Mouse (Mus musculus) liver, postnatal 0 days (tissue): ENCODE measurements at regions not wholly inside any gene's neighbourhood (a gene's known extent, or its start where the extent isn't known, plus 50 kb on each side); places are given as distances from the start of the nearest gene placed in this dataset.

Experiments
- ATAC-seq: fragments of 200-750 bp; cut with Nextera tagmentation; 2 replicates; pipeline ENCODE4 v1.8.0; 2017; ENCODE audit warnings: mild to moderate bottlenecking, moderate library complexity
- DNase-seq: peaks from one replicate; pipeline ENCODE4 v3.0.0-alpha.2; 2016
- H3K27ac ChIP-seq: fragments of 300-500 bp; sonication (generic); 2 replicates; pipeline ENCODE4 v1.5.1; 2014; ENCODE audit warnings: antibody characterized with exemption, moderate library complexity, mild to moderate bottlenecking, low read depth
- H3K27me3 ChIP-seq: fragments of 300-500 bp; sonication (generic); 2 replicates; pipeline ENCODE4 v1.6.1; 2014; ENCODE audit warnings: low read length, control low read depth, mixed read lengths; ENCODE audit not compliant: insufficient read depth
- H3K36me3 ChIP-seq: fragments of 300-500 bp; sonication (generic); replicated peaks from 2 replicates; pipeline ENCODE4 v1.6.1; 2014; ENCODE audit warnings: mild to moderate bottlenecking, control low read depth, low read length, moderate library complexity, mixed read lengths; ENCODE audit not compliant: insufficient read depth
- H3K4me1 ChIP-seq: fragments of 300-500 bp; sonication (generic); 2 replicates; pipeline ENCODE4 v1.6.1; 2014; ENCODE audit warnings: antibody characterized with exemption, mild to moderate bottlenecking, control low read depth; ENCODE audit not compliant: insufficient read depth
- H3K4me2 ChIP-seq: fragments of 300-500 bp; sonication (generic); 2 replicates; pipeline ENCODE4 v1.6.1; 2014; ENCODE audit warnings: low read depth, mild to moderate bottlenecking, low read length, moderate library complexity, mixed read lengths
- H3K4me3 ChIP-seq: fragments of 300-500 bp; sonication (generic); 2 replicates; pipeline ENCODE4 v1.5.1; 2014; ENCODE audit warnings: low read depth, low read length
- H3K9ac ChIP-seq: fragments of 300-500 bp; sonication (generic); replicated peaks from 2 replicates; pipeline ENCODE4 v1.6.1; 2014; ENCODE audit warnings: mild to moderate bottlenecking, moderate library complexity
- H3K9me3 ChIP-seq: fragments of 300-500 bp; sonication (generic); 2 replicates; pipeline ENCODE4 v1.6.1; 2016; ENCODE audit warnings: mild to moderate bottlenecking, control low read depth, low read length, mixed read lengths
- CTCF ChIP-seq: sonication (generic); IDR thresholded peaks from 2 replicates; pipeline ENCODE4 v1.5.1; 2016; ENCODE audit warnings: antibody characterized with exemption, low read depth
- EP300 ChIP-seq: IDR thresholded peaks from 2 replicates; pipeline ENCODE4 v1.6.1; 2016; ENCODE audit warnings: antibody characterized with exemption, low read depth, mild to moderate bottlenecking
- WGBS: fragments of 180-500 bp; shearing (Covaris S2); extraction: QIAGEN DNeasy Blood & Tissue Kit; methylation state at CpG from one replicate; pipeline ENCODE4 v1.1.7; 2014; ENCODE audit not compliant: insufficient replicate concordance; 5-methylcytosine and 5-hydroxymethylcytosine counted together

DNA sequence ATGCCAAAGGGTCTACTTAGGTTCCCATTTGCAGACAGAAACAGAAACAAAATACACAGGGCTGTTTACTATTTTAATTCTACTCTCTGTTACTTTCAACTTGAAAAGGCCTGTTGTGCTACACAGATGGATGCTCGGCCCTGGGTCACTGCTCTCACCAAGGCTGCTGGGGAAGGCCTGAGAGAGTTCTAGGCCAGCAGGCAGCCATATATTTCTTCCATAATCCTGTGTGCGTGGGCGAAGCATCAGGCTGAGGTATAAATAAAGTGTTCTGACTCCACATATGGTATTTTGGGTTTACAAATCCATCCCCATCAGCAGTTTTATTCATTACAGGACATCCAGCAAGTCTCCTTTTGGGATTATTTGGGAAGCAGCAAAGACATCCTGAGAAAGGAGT is 162.5 kb upstream of the Inhba start:
- H3K4me1 ChIP-seq = no peaks in the 10 kb centered on the region; the same call in none of the 2 replicates
- no peak overlapping the region for H3K4me2 ChIP-seq
- H3K27me3 ChIP-seq = no peaks in the 10 kb centered on the region
- TF ChIP-seq CTCF = no peak
- TF ChIP-seq EP300 = no peak
- WGBS = 74% methylated on average over 3 of the region's 3 CpGs
- DNase-seq = no peak
- no peaks in the 10 kb centered on the region for H3K9me3 ChIP-seq
- H3K9ac ChIP-seq = no peak overlapping the region
- no peaks in the 10 kb centered on the region for H3K36me3 ChIP-seq
- no peak overlapping the region for H3K27ac ChIP-seq
- no peak overlapping the region for H3K4me3 ChIP-seq
- no peak for ATAC-seq

DNA sequence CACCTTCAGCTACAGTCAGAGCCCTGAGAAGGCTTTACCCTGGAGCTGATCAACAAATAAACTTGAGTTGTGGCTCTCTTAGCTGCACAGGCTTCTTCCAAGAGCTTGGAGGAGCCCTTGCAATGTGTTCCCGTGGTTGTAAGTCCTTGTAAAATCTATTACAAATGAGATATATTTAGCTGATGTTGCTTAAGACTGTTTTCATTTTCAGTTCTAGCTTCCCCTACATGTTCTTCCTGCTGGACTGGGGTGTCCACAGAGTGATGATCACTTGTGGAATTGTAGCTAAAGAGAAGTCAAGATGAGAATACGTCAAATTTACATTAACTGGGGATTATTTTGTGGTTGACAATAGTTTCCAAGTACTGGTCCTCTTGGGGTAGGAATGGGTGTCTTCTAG is 161.3 kb upstream of the Inhba start:
- H3K36me3 ChIP-seq = no peaks in the 10 kb centered on the region
- no peaks in the 10 kb centered on the region for H3K27me3 ChIP-seq
- no peak overlapping the region for H3K27ac ChIP-seq
- H3K9me3 ChIP-seq = no peaks in the 10 kb centered on the region
- H3K9ac ChIP-seq = no peak overlapping the region
- H3K4me3 ChIP-seq = no peak overlapping the region
- TF ChIP-seq EP300 = no peak
- TF ChIP-seq CTCF = no peak
- H3K4me1 ChIP-seq = no peaks in the 10 kb centered on the region; the same call in none of the 2 replicates
- WGBS = 54% methylated on average over 2 of the region's 2 CpGs
- H3K4me2 ChIP-seq = no peak overlapping the region
- no peak for DNase-seq
- no peak for ATAC-seq

DNA sequence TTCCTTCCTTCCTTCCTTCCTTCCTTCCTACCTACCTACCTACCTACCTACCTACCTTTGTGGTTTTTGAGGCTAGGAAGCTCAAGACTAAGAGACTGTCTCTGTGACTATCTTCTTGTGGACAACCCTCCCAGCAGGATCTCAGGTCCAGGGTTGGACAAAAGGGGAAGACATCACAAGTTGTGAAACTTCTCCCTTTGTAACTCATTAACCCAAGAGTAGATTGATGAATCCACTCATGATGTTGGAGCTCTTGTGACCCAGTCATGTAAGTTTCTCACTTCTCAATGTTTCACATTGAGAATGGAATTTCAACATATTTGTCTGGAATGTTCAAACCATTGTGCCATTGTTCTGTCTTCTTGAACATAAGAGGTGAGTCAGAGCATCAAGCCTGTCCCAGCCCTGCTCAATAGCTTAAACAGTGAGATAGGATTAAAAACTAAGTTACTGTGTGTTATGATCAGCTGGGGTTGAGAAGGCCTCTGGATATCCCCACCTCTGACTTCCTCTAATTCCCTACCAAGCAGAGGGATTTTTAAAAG is 158.6 kb upstream of the Inhba start:
- no peak for DNase-seq
- Histone ChIP-seq H3K4me2 (no peak overlapping the region), H3K4me1 (no peaks in the 10 kb centered on the region), H3K9ac (no peak overlapping the region), H3K9me3 (no peaks in the 10 kb centered on the region), H3K27ac (no peak overlapping the region), H3K36me3 (no peaks in the 10 kb centered on the region), H3K27me3 (no peaks in the 10 kb centered on the region), H3K4me3 (no peak overlapping the region)
- ATAC-seq = no peak
- TF ChIP-seq EP300 = no peak
- TF ChIP-seq CTCF = no peak

DNA sequence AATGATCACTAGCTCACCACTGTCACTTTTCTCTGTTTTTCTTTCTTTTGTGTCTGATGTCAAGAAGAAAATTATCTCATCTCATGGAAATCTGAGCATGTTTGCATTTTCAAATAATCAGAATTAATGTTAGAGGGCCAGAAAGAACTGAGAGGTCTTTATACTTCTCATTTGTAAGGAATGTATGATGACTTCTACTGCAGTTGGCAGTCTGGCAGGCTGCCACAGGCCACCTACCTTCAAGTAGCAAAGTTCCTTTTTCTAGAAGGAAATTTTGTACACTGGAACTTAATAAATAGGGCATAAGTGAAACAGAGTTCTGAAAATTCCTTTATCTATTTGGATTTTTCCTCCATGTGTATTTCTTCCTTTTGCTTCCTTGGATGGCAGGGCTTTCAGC is 148.7 kb upstream of the Inhba start:
- Histone ChIP-seq H3K27me3 (no peaks in the 10 kb centered on the region), H3K4me2 (no peak overlapping the region), H3K4me3 (no peak overlapping the region), H3K9me3 (no peaks in the 10 kb centered on the region), H3K36me3 (no peaks in the 10 kb centered on the region), H3K27ac (no peak overlapping the region), H3K4me1 (no peaks in the 10 kb centered on the region), H3K9ac (no peak overlapping the region)
- ATAC-seq (no peak), DNase-seq (no peak)
- TF ChIP-seq CTCF = no peak
- no peak for TF ChIP-seq EP300

DNA sequence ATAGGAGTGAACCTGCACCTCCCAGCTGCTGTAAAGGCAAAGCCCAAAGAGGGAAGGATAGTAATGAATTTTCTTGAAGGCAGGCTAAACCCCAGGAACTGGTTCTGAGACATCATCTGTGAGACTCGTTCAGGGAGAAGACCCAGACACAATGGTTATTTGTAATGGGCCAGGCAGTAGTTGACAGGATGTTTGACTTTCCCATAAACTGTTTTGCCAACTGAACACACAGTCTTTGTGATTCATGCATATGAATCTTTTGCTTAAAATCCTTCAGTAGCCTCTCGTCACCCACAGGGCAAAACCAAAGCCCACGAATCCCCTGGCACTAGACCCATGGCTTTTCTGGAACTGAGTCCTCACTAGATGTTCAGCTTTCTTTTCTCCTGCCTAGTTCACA is 148.3 kb upstream of the Inhba start:
- DNase-seq (no peak), ATAC-seq (no peak)
- 60% methylated on average over 3 of the region's 3 CpGs for WGBS
- Histone ChIP-seq H3K9me3 (no peaks in the 10 kb centered on the region), H3K4me1 (no peaks in the 10 kb centered on the region), H3K9ac (no peak overlapping the region), H3K27ac (no peak overlapping the region), H3K4me3 (no peak overlapping the region), H3K36me3 (no peaks in the 10 kb centered on the region), H3K4me2 (no peak overlapping the region), H3K27me3 (no peaks in the 10 kb centered on the region)
- TF ChIP-seq EP300 (no peak), CTCF (no peak)

DNA sequence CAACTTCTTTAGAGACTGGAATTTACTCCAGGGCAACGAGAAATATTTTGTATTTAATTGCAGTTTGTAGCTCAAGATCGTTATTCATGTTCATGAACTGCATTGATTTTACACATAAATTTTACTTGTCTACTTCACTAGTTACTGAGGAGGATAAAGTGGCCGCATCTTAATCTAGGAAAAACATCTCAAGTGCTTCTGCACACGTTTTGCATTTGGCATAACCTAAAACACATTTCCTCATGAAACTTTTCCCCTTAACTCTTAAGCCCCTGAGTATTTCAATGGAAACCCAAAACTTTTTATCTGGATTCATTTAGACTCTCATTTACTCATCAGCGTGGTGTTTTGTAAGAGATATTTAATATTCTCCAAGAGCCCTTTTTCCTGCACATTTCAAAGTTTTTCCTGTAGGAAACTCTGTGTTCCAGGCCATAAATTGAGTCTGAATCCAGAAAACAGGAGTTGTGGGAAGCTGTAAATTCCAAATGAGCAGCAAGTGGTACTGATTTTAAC is 144.5 kb upstream of the Inhba start:
- TF ChIP-seq EP300 = no peak
- TF ChIP-seq CTCF = no peak
- no peak overlapping the region for H3K27ac ChIP-seq
- no peaks in the 10 kb centered on the region for H3K36me3 ChIP-seq
- H3K27me3 ChIP-seq = no peaks in the 10 kb centered on the region
- no peaks in the 10 kb centered on the region for H3K9me3 ChIP-seq
- H3K4me3 ChIP-seq = no peak overlapping the region
- ATAC-seq (no peak), DNase-seq (no peak)
- H3K4me1 ChIP-seq = no peaks in the 10 kb centered on the region
- 63% methylated on average over 5 of the region's 5 CpGs for WGBS
- H3K9ac ChIP-seq = no peak overlapping the region
- H3K4me2 ChIP-seq = no peak overlapping the region

DNA sequence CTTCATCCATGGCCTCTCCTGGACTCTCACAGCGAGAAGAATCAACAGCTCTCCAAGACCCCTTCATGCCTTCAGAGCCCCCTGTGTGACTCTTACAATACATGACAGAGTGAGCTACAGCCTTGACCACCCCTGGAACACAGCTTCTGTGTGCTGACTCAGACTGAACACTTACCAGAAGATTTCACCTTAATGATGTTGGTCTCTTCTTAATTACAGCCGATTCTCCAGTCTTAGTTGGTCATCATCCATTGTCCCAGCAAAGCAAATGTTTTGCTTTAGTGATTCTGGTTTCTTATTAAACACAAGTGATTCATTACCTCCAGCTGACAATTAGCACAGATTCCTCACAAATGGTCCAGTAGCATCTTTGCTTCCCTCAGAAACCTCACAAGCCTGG is 134.0 kb upstream of the Inhba start:
- DNase-seq = no peak
- H3K36me3 ChIP-seq = no peaks in the 10 kb centered on the region

More for the DNA sequence above, 134.0 kb upstream of the Inhba start:
- Histone ChIP-seq H3K9ac (no peak overlapping the region), H3K4me3 (no peak overlapping the region), H3K4me2 (no peak overlapping the region), H3K9me3 (no peaks in the 10 kb centered on the region), H3K27me3 (no peaks in the 10 kb centered on the region), H3K27ac (no peak overlapping the region), H3K4me1 (no peaks in the 10 kb centered on the region)
- ATAC-seq = no peak
- no peak for TF ChIP-seq EP300
- no peak for TF ChIP-seq CTCF
- WGBS = 72% methylated on average over 2 of the region's 2 CpGs
